Mouse (Mus musculus): ENCODE results near the gene Tm9sf3. TPM values are rescaled to one million over a fixed set of nuclear protein-coding genes. Genes with fewer than 3 reads are reported as not detected.

Tm9sf3 gene
- polyA plus RNA-seq, 1 experiment from 2014 or later = 53.5 TPM

GRCm38 (mm10) chr19:41260736-41261135 is 3.1 kb downstream of the Tm9sf3 start:
- Histone ChIP-seq H3K4me3 (replicated peaks) (no peak overlapping the region), H3K27me3 (no peaks in the 10 kb centered on the region), H3K9ac (no peak overlapping the region), H3K4me1 (replicated peaks) (peaks cover 52% of the 10 kb centered on the region), H3K4me2 (0 out of 2 replicates have a peak overlapping the region, but pooled peaks have one; percentile 7), H3K36me3 (replicated peaks) (peaks cover 3% of the 10 kb centered on the region; the same call in 1 of the 2 replicates), H3K9me3 (replicated peaks) (no peaks in the 10 kb centered on the region), H3K27ac (replicated peaks) (no peak overlapping the region)
- ATAC-seq (ENCODE audit: insufficient read depth) = no peak
- 69% methylated on average over 3 of the region's 3 CpGs for WGBS (ENCODE audit: insufficient replicate concordance)

GRCm38 (mm10) chr19:41259256-41259655 is 4.5 kb downstream of the Tm9sf3 start:
- no peak for ATAC-seq (ENCODE audit: insufficient read depth)

GRCm38 (mm10) chr19:41258707-41259106 is 5.1 kb downstream of the Tm9sf3 start:
- WGBS (ENCODE audit: insufficient replicate concordance) = 29% methylated on average over 2 of the region's 2 CpGs
- Histone ChIP-seq H3K9me3 (replicated peaks) (no peaks in the 10 kb centered on the region), H3K4me1 (replicated peaks) (peaks cover 43% of the 10 kb centered on the region), H3K4me2 (no peak overlapping the region), H3K27me3 (no peaks in the 10 kb centered on the region), H3K9ac (no peak overlapping the region), H3K27ac (replicated peaks) (no peak overlapping the region), H3K36me3 (replicated peaks) (peaks cover 6% of the 10 kb centered on the region; the same call in 1 of the 2 replicates), H3K4me3 (replicated peaks) (no peak overlapping the region)
- ATAC-seq (ENCODE audit: insufficient read depth) = no peak

More at GRCm38 (mm10) chr19:41259256-41259655, 4.5 kb downstream of the Tm9sf3 start:
- 53% methylated on average over 6 of the region's 6 CpGs for WGBS (ENCODE audit: insufficient replicate concordance)
- peaks cover 43% of the 10 kb centered on the region for H3K4me1 ChIP-seq (replicated peaks)
- no peaks in the 10 kb centered on the region for H3K9me3 ChIP-seq (replicated peaks)
- H3K4me2 ChIP-seq = no peak overlapping the region
- H3K9ac ChIP-seq = no peak overlapping the region
- no peak overlapping the region for H3K4me3 ChIP-seq (replicated peaks)
- H3K27ac ChIP-seq (replicated peaks) = no peak overlapping the region
- peaks cover 6% of the 10 kb centered on the region; the same call in 1 of the 2 replicates for H3K36me3 ChIP-seq (replicated peaks)
- H3K27me3 ChIP-seq = no peaks in the 10 kb centered on the region

GRCm38 (mm10) chr19:41254584-41254983 is 9.2 kb downstream of the Tm9sf3 start:
- H3K4me1 ChIP-seq (replicated peaks) = peaks cover 12% of the 10 kb centered on the region
- no peak for ATAC-seq (ENCODE audit: insufficient read depth)
- H3K27ac ChIP-seq (replicated peaks) = no peak overlapping the region
- no peak overlapping the region for H3K4me2 ChIP-seq
- H3K4me3 ChIP-seq (replicated peaks) = no peak overlapping the region
- 71% methylated on average over 5 of the region's 5 CpGs for WGBS (ENCODE audit: insufficient replicate concordance)
- no peaks in the 10 kb centered on the region for H3K9me3 ChIP-seq (replicated peaks)
- no peaks in the 10 kb centered on the region for H3K27me3 ChIP-seq
- no peak overlapping the region for H3K9ac ChIP-seq
- peaks cover 17% of the 10 kb centered on the region for H3K36me3 ChIP-seq (replicated peaks)

GRCm38 (mm10) chr19:41248968-41249367 is 14.8 kb downstream of the Tm9sf3 start:
- no peak overlapping the region for H3K4me3 ChIP-seq (replicated peaks)
- WGBS (ENCODE audit: insufficient replicate concordance) = 65% methylated on average over 4 of the region's 4 CpGs
- no peak for ATAC-seq (ENCODE audit: insufficient read depth)
- no peaks in the 10 kb centered on the region for H3K27me3 ChIP-seq
- no peaks in the 10 kb centered on the region for H3K4me1 ChIP-seq (replicated peaks)
- H3K27ac ChIP-seq (replicated peaks) = no peak overlapping the region
- no peaks in the 10 kb centered on the region for H3K9me3 ChIP-seq (replicated peaks)
- no peak overlapping the region for H3K9ac ChIP-seq
- H3K4me2 ChIP-seq = no peak overlapping the region
- H3K36me3 ChIP-seq (replicated peaks) = peaks cover 36% of the 10 kb centered on the region

- no peaks in the 10 kb centered on the region for H3K4me1 ChIP-seq (replicated peaks)
- H3K9ac ChIP-seq = no peak overlapping the region
- H3K4me2 ChIP-seq = no peak overlapping the region
- H3K9me3 ChIP-seq (replicated peaks) = no peaks in the 10 kb centered on the region
- 81% methylated on average over 3 of the region's 3 CpGs for WGBS (ENCODE audit: insufficient replicate concordance)
- no peaks in the 10 kb centered on the region for H3K27me3 ChIP-seq
- peaks cover 34% of the 10 kb centered on the region for H3K36me3 ChIP-seq (replicated peaks)
- no peak overlapping the region for H3K4me3 ChIP-seq (replicated peaks)
- H3K27ac ChIP-seq (replicated peaks) = no peak overlapping the region
- ATAC-seq (ENCODE audit: insufficient read depth) = no peak
Observed at GRCm38 (mm10) chr19:41248271-41248670, 15.5 kb downstream of the Tm9sf3 start.

- H3K27ac ChIP-seq (replicated peaks) = no peak overlapping the region
- no peak overlapping the region for H3K9ac ChIP-seq
- ATAC-seq (ENCODE audit: insufficient read depth) = no peak
- no peaks in the 10 kb centered on the region for H3K9me3 ChIP-seq (replicated peaks)
- H3K4me2 ChIP-seq = no peak overlapping the region
- no peak overlapping the region for H3K4me3 ChIP-seq (replicated peaks)
- 66% methylated on average over 4 of the region's 4 CpGs for WGBS (ENCODE audit: insufficient replicate concordance)
- no peaks in the 10 kb centered on the region for H3K27me3 ChIP-seq
- H3K4me1 ChIP-seq (replicated peaks) = no peaks in the 10 kb centered on the region
- peaks cover 48% of the 10 kb centered on the region for H3K36me3 ChIP-seq (replicated peaks)
Observed at GRCm38 (mm10) chr19:41246271-41246670, 17.5 kb downstream of the Tm9sf3 start.

GRCm38 (mm10) chr19:41244581-41244980 is 19.2 kb downstream of the Tm9sf3 start:
- ATAC-seq (ENCODE audit: insufficient read depth) = no peak
- 58% methylated on average over 6 of the region's 6 CpGs for WGBS (ENCODE audit: insufficient replicate concordance)
- no peak overlapping the region for H3K4me3 ChIP-seq (replicated peaks)
- no peak overlapping the region for H3K4me2 ChIP-seq
- H3K36me3 ChIP-seq (replicated peaks) = peaks cover 56% of the 10 kb centered on the region
- no peaks in the 10 kb centered on the region for H3K4me1 ChIP-seq (replicated peaks)
- H3K9me3 ChIP-seq (replicated peaks) = no peaks in the 10 kb centered on the region
- no peak overlapping the region for H3K9ac ChIP-seq
- no peak overlapping the region for H3K27ac ChIP-seq (replicated peaks)
- H3K27me3 ChIP-seq = no peaks in the 10 kb centered on the region

- 71% methylated on average over 5 of the region's 5 CpGs for WGBS (ENCODE audit: insufficient replicate concordance)
- H3K27ac ChIP-seq (replicated peaks) = no peak overlapping the region
- ATAC-seq (ENCODE audit: insufficient read depth) = no peak
- H3K4me3 ChIP-seq (replicated peaks) = no peak overlapping the region
- no peaks in the 10 kb centered on the region for H3K4me1 ChIP-seq (replicated peaks)
- H3K4me2 ChIP-seq = no peak overlapping the region
- H3K36me3 ChIP-seq (replicated peaks) = peaks cover 64% of the 10 kb centered on the region
- no peaks in the 10 kb centered on the region for H3K27me3 ChIP-seq
- no peaks in the 10 kb centered on the region for H3K9me3 ChIP-seq (replicated peaks)
- no peak overlapping the region for H3K9ac ChIP-seq
Observed at GRCm38 (mm10) chr19:41241997-41242396, 21.8 kb downstream of the Tm9sf3 start.

GRCm38 (mm10) chr19:41233698-41234097 is 30.1 kb downstream of the Tm9sf3 start:
- peaks cover 75% of the 10 kb centered on the region for H3K36me3 ChIP-seq (replicated peaks)
- no peak overlapping the region for H3K4me3 ChIP-seq (replicated peaks)

GRCm38 (mm10) chr19:41208326-41208725 is 55.5 kb downstream of the Tm9sf3 start:
- H3K27me3 ChIP-seq = peaks cover 58% of the 10 kb centered on the region
- WGBS (ENCODE audit: insufficient replicate concordance) = 16% methylated on average over 7 of the region's 7 CpGs
- ATAC-seq (ENCODE audit: insufficient read depth) = no peak

More at GRCm38 (mm10) chr19:41233698-41234097, 30.1 kb downstream of the Tm9sf3 start:
- no peak overlapping the region for H3K27ac ChIP-seq (replicated peaks)
- no peaks in the 10 kb centered on the region for H3K27me3 ChIP-seq
- H3K4me2 ChIP-seq = no peak overlapping the region
- no peak overlapping the region for H3K9ac ChIP-seq
- H3K9me3 ChIP-seq (replicated peaks) = no peaks in the 10 kb centered on the region
- WGBS (ENCODE audit: insufficient replicate concordance) = 74% methylated on average over 4 of the region's 4 CpGs
- no peak for ATAC-seq (ENCODE audit: insufficient read depth)
- no peaks in the 10 kb centered on the region for H3K4me1 ChIP-seq (replicated peaks)

GRCm38 (mm10) chr19:41206811-41207344 is 56.9 kb downstream of the Tm9sf3 start, which contains the start of gene Tll2:
Gene Tll2 (minus strand): TSS chr19:41206835.
- H3K9me3 ChIP-seq (replicated peaks) = no peaks in the 10 kb centered on the region
- H3K36me3 ChIP-seq (replicated peaks) = peaks cover 6% of the 10 kb centered on the region; the same call in 1 of the 2 replicates
- H3K27ac ChIP-seq (replicated peaks) = no peak within 1 kb of the TSS
- no peak within 1 kb of the TSS for H3K9ac ChIP-seq
- H3K4me2 ChIP-seq = peak within 1 kb of the TSS; percentile 56
- H3K27me3 ChIP-seq = peaks cover 68% of the 10 kb centered on the region
- WGBS (ENCODE audit: insufficient replicate concordance) = 2% methylated on average over 32 of the region's 32 CpGs
- H3K4me3 ChIP-seq (replicated peaks) = peak within 1 kb of the TSS; percentile 25; the same call in 1 of the 2 replicates
- H3K4me1 ChIP-seq (replicated peaks) = peaks cover 8% of the 10 kb centered on the region; the same call in 1 of the 2 replicates
- no peak for ATAC-seq (ENCODE audit: insufficient read depth)

More at GRCm38 (mm10) chr19:41208326-41208725, 55.5 kb downstream of the Tm9sf3 start:
- no peak overlapping the region for H3K9ac ChIP-seq
- peaks cover 7% of the 10 kb centered on the region; the same call in 1 of the 2 replicates for H3K36me3 ChIP-seq (replicated peaks)
- no peaks in the 10 kb centered on the region for H3K9me3 ChIP-seq (replicated peaks)
- H3K4me3 ChIP-seq (replicated peaks) = no peak overlapping the region
- no peak overlapping the region for H3K4me2 ChIP-seq
- H3K27ac ChIP-seq (replicated peaks) = no peak overlapping the region
- H3K4me1 ChIP-seq (replicated peaks) = peaks cover 8% of the 10 kb centered on the region; the same call in 1 of the 2 replicates

Data from liver, embryonic 15.5 days (tissue).